Mouse (Mus musculus) urinary bladder, postnatal 14 days (tissue): ENCODE data around the gene Apc2.
A peak's percentile ranks its signal among the peaks of the same experiment; 100 is the strongest.

Experiments used
- DNase-seq: peaks from one replicate; pipeline ENCODE4 v3.0.0; 2021; ENCODE audit warnings: low spot score

The Apc2 gene

GRCm38 (mm10) chr10:80262776-80263365 lies 32.9 kb upstream of the Apc2 start:
- DNase-seq, result no peak

DNA sequence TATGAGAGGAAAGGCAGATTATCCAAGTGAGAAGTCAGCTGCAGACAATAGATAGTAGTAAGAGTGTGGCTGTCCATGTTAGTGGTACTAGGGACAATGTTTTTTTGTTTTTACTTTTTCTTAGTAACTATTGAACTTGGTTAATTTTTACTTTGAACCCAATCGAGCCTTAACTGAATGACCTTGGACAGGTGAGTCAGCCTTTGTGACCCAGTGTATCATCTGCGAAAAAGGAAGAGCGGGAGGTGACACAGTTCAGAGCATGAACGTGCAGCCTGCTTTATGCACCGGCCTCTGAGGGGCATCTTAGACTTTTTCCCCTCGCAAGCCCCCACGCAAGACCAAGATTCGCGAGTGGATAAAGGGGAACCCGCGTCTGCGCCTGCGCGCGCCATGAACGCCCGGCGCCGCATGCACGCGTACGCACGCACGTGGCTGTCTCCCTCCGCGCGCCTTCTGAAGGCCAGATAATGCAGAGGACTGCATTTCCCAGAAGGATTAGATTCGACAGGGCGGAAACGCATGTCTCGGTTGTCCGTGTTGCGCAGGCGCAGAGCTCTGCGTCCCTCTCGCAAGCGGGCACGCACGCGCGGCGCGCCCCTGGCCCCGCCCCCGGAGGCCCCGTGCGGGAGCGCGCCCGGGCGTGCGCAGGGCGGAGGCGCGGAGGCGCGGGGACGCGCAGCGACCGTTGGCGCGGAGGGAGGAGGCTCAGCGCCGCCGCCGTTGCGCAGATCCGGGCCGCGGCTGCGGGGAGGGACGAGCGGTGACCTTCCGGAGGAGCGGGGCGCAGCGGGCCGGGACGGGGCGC lies 31.2 kb upstream of the Apc2 start:
- peak; percentile 99 for DNase-seq

DNA sequence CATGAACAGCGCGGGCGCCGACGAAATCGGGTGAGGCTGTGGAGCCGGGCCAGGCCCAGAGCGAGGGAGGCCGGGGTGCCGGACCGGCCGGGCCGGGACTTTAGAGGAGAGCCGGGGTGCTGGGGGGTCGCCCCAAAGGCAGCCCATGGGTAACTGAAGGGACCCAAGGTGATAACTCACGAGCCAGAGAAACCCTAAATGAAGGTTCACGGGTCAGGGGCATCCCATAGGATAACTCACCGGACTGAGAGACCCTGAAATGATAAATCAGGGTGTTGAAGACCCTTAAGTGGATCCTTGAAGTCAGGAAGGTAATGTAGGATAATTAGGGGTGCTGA lies 30.7 kb upstream of the Apc2 start:
- DNase-seq, result no peak

DNA sequence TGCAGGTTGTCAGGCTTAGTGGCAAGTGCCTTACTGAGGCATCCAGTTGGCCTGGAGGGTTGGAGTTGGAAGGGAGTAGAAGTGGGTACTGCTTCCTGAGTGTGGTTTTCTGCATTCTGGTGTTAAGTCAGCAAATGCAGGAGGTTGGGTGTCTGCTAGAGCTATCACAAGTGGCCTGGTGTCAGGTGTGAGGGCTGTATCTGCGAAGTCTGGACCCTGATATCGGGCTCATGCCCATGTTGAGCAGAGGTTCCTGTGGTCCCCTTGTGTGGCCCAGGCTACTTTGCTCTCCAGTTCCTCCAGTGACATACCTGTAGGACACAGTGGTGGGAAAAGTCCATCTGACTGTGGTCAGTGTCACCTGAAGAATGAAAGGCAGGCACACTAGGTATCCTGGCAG lies 25.7 kb upstream of the Apc2 start:
- DNase-seq, result no peak

GRCm38 (mm10) chr10:80270734-80271181 lies 25.0 kb upstream of the Apc2 start:
- no peak for DNase-seq

DNA sequence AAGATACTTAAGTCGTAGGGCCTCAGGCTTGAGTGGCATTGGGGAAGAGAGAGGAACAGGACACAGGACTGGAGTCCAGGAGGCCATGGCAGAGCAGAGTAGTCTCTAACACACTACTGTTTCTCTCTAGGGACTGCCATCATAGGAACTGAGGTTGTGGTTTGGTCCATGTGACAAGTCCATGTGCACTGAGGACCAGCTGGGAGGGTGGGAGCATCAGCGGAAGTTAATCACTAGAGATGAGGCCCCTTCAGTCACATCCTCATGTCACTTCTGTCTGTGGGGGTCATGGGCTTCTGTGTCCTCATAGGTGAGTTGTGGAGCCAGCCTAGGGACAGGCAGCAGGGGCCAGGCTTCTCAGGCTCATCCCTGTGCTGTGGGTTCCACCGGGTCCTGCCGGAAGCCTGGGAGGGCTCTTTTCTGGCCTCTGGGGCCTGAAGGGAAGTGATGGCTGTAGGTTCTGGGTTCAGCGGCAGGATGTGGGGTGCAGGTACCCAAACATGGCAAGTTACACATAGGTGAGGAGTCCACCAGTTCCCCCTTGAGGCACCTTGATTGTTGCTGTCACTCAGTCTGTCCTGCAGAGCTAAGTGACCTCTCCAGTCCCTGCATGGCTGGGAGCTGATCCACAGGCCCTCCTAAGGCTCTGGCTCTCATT lies 24.5 kb upstream of the Apc2 start:
- DNase-seq, result no peak

GRCm38 (mm10) chr10:80271870-80272585 lies 23.7 kb upstream of the Apc2 start:
- DNase-seq, result no peak

- no peak for DNase-seq
Observed at GRCm38 (mm10) chr10:80273847-80274246, 21.9 kb upstream of the Apc2 start.

- DNase-seq, result no peak
Observed at GRCm38 (mm10) chr10:80276238-80276637, 19.5 kb upstream of the Apc2 start.

DNA sequence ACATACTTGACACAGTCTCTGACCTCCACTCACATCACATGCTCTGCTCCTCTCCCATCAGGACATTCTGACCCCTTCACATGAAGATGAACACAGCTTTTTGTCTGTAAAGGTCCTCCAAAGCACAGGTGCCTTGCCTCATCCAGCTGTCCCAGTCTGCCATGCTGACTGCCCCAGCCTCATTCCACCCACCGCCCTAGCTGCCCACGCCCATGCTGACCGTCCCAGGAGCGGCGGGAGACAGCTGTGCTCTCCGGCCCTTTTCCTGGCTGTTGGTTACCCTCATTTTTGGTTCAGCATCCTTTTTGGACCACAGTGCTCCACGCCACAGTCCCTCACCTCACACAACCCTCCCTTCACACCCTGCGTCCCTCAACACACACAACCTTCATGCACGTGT lies 17.4 kb upstream of the Apc2 start:
- DNase-seq, result no peak

DNA sequence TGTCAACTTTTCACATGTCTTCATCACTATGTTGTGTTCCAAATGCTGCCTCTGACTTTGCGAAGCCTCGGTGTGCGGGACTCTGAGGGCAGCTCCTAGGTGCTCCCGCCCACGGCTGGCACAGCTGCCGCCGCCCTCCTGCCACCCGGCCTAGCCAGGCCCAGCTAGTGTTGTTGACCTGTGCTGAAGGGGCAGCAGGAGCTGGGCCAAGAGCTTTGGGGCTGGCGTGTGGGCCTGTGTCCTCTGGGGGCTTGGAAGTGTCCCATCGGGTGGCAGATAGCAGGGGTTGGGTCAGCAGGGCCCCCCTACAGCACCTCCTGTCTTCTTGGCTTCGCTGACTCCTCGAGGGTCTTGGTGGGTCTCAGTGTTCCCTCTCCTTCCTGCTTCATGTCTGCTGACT lies 16.5 kb upstream of the Apc2 start:
- DNase-seq, result no peak

GRCm38 (mm10) chr10:80281304-80281703 lies 14.5 kb upstream of the Apc2 start:
- DNase-seq, result no peak

DNA sequence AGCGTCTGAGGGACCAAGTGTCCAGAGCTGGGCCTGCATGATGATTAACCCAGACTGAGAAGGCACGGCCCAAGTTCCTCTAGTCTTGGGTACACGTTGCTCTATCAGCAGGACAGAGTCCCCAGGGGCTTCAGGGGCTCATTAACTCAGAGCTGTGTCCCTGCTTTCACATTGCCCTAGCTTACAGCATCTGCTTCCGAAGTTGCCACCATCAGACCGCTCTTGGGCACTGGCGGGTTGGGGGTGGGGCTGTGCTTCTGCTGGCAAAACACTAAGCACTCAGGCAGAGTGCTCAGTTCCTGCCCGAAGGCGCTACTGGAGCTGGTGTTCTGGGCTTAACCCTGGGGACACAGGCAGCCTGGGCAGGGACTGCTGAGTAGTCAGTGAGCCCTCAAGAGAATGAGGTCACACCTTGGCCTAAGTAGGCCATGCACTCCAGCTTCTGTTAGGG lies 13.8 kb upstream of the Apc2 start:
- DNase-seq, result peak; percentile 60

- peak; percentile 47 for DNase-seq
Observed at GRCm38 (mm10) chr10:80282481-80283441, 13.0 kb upstream of the Apc2 start.

DNA sequence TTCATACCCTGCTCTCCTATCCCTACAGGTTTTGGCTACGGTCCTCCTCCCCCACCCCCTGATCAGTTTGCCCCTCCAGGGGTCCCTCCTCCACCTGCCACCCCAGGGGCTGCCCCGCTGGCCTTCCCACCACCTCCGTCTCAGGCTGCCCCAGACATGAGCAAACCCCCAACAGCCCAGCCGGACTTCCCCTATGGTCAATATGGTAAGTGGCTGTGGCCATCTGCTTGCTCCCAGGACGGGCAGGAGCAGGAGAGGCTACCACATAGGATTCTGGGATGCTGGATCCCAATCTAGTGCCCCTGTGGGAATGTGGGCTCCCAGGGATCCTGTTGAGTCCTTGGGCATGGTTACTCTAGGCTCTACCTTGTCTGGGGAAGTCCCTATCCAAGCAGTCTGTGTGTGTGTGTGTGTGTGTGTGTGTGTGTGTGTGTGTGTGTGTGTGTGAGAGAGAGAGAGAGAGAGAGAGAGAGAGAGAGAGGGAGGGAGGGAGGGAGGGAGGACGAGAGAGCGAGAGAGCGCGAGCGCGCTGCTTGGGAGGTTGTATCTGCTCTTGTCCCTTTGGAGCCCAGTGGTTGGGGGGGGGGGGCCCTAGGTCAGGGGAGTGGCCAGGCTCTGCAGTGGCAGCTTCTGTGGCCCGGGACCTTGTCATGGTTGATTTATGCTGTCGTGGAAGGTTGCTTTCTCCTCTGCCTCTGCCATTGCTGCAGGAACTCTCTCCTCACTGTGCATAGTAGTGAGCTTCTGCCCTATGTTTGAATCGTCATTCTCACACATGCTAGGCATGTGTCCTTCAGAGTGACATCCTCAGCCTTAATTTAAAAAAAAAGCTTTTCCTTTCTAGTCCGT lies 10.3 kb upstream of the Apc2 start:
- DNase-seq, result no peak

DNA sequence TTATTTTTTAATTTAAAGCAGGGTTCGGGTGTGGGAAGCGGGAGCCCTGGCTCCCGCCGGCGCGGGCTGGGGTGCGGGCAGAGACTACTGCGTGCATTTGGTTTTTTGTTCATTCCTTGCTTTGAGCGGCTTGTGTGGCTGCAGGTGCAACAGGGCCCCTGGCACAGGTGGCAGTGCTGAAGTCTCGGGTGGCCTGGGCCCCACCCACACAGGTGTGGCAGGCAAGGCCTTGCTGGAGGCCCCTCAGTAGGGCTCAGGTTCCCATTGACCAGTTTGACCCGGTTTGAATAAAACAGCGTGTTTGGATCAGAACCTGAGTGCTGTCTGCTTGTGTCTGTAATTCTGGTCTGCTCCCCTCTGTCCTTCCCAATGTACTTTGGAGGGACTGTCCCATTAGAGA lies 7.7 kb upstream of the Apc2 start:
- no peak for DNase-seq

- DNase-seq, result no peak
Observed at GRCm38 (mm10) chr10:80288657-80289056, 7.1 kb upstream of the Apc2 start.

GRCm38 (mm10) chr10:80292251-80293146 lies 3.3 kb upstream of the Apc2 start, which contains the start of gene Rps15:
Rps15 (plus strand) TSS chr10:80292453.
- DNase-seq, result peak; percentile 96

DNA sequence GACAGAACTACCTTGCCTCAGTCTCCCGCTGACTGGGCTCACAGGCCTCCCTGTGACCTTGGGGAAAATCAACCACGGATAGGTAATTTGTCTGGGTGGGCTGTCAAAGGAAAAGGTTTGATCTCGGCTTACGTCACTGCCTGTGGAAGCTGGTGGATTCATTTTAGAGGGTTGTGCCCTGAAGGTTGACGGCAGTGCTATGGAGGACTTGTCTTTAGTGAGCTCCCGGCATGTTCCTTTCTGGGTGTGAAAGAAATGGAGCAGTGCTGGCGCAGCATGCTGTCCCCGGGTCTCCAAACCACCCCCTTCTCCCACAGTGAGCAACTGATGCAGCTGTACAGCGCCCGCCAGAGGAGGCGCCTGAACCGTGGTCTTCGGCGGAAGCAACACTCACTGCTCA lies 2.5 kb upstream of the Apc2 start:
- DNase-seq, result no peak
